Mouse (Mus musculus) C2C12 (cell line): ENCODE data around the gene Pgam5. TPM values are rescaled to one million over a fixed set of nuclear protein-coding genes. Genes with fewer than 3 reads are reported as not detected.
A peak's percentile ranks its signal among the peaks of the same experiment; 100 is the strongest.

Experiments
- H3K27me3 ChIP-seq: one replicate; pipeline ENCODE4 v1.6.1; 2011; ENCODE audit not compliant: control insufficient read depth, insufficient read depth, insufficient read length
- H3K36me3 ChIP-seq: one replicate; pipeline ENCODE4 v1.6.1; 2011; ENCODE audit not compliant: control insufficient read depth, insufficient read depth
- H3K4me3 ChIP-seq: one replicate; pipeline ENCODE4 v1.5.1; 2011; ENCODE audit warnings: mild to moderate bottlenecking, control low read depth; ENCODE audit not compliant: poor library complexity, insufficient read depth, severe bottlenecking
- H3K79me2 ChIP-seq: one replicate; pipeline ENCODE4 v1.6.1; 2011; ENCODE audit not compliant: control insufficient read depth, insufficient read depth
- H3K79me3 ChIP-seq: one replicate; pipeline ENCODE4 v1.6.1; 2011; ENCODE audit warnings: low read depth, control low read depth
- H3ac ChIP-seq: one replicate; pipeline ENCODE3; 2011; ENCODE audit warnings: low read depth; ENCODE audit not compliant: control insufficient read depth, insufficient read length
- CEBPB ChIP-seq: IDR thresholded peaks from one replicate; pipeline ENCODE4 v1.6.1; 2011; ENCODE audit warnings: low read depth, mild to moderate bottlenecking, control low read depth, moderate library complexity
- CTCF ChIP-seq: IDR thresholded peaks from one replicate; pipeline ENCODE4 v1.5.1; 2011; ENCODE audit not compliant: control insufficient read depth, insufficient read depth, insufficient read length
- FOSL1 ChIP-seq: IDR thresholded peaks from one replicate; pipeline ENCODE4 v1.8.0; 2011; ENCODE audit warnings: mild to moderate bottlenecking, low read length; ENCODE audit not compliant: poor library complexity, insufficient read depth, severe bottlenecking
- MAX ChIP-seq: IDR thresholded peaks from one replicate; pipeline ENCODE4 v1.6.1; 2011; ENCODE audit warnings: mild to moderate bottlenecking, control low read depth
- MYOD1 ChIP-seq: IDR thresholded peaks from one replicate; pipeline ENCODE4 v1.6.1; 2011; ENCODE audit warnings: low read depth; ENCODE audit not compliant: control insufficient read depth, insufficient read length
- MYOG ChIP-seq: IDR thresholded peaks from one replicate; pipeline ENCODE4 v1.6.1; 2011; ENCODE audit not compliant: control insufficient read depth, insufficient read length; ENCODE audit errors: extremely low read depth
- USF1 ChIP-seq: IDR thresholded peaks from one replicate; pipeline ENCODE4 v1.6.1; 2011; ENCODE audit warnings: low read depth, mild to moderate bottlenecking, control low read depth, moderate library complexity
- polyA plus RNA-seq: library from polyadenylated mRNA; unstranded; fragments of >200 nt; fragmentation: generic; extraction: Trizol; gene quantifications from one replicate; pipeline ENCODE4 v1.2.1, GENCODE M21; 2012; ENCODE audit warnings: missing spikeins

Pgam5 gene
- polyA plus RNA-seq, 1 experiment = 52.6 TPM

DNA sequence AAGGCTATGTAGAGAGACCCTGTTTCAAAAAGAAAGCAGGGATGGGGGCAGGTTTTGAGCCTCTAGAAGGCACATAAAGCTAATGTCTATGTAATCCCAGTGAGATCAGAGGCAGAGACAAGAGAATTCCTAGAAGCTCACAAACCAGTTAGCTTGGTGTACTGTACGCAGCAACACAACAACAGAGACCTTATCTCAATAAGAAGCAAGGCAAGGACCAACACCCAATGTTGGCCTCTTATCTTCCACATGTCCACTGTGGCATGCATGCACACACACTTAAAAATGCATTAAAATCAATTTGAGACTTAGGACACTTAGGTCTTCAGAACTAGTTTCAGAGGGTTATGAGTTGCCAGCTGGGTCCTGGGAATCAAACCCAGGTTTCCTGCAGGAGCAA lies 21.9 kb upstream of the Pgam5 start:
- Histone ChIP-seq H3K4me3 (no peak overlapping the region), H3ac (no peak overlapping the region), H3K36me3 (peaks cover 59% of the 10 kb centered on the region), H3K79me2 (peaks cover 21% of the 10 kb centered on the region), H3K79me3 (peaks cover 10% of the 10 kb centered on the region), H3K27me3 (no peaks in the 10 kb centered on the region)
- TF ChIP-seq CTCF = no peak
- TF ChIP-seq MYOG = no peak
- no peak for TF ChIP-seq CEBPB
- no peak for TF ChIP-seq FOSL1
- TF ChIP-seq MAX = no peak
- TF ChIP-seq USF1 = no peak
- no peak for TF ChIP-seq MYOD1

DNA sequence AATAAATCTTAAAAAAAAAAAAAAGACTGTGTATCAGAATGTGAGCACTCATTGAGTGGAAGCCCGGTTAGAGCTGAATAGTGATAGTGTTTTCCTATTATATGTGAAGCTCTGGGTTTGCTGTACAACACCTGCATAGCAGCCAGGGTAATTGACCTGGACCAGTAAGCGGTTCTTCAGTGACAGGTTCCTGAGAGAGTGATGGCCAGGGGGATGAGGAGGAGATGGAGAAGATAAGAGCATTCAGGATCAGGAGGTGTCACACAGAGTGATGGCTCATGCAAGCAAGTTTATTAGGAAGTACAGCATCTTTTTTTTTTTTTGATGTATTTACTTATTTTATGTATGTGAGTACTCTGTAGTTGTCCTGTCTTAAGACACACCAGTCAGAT lies 17.4 kb upstream of the Pgam5 start:
- H3K4me3 ChIP-seq = no peak overlapping the region
- TF ChIP-seq CEBPB (no peak), USF1 (no peak), MYOG (no peak), CTCF (no peak), MAX (no peak), FOSL1 (no peak), MYOD1 (no peak)
- peaks cover 29% of the 10 kb centered on the region for H3K36me3 ChIP-seq
- peaks cover 11% of the 10 kb centered on the region for H3K79me3 ChIP-seq
- H3ac ChIP-seq = no peak overlapping the region
- H3K27me3 ChIP-seq = no peaks in the 10 kb centered on the region
- peaks cover 24% of the 10 kb centered on the region for H3K79me2 ChIP-seq

- TF ChIP-seq MYOD1 (no peak), FOSL1 (no peak), MYOG (no peak), CEBPB (no peak), USF1 (no peak), MAX (no peak), CTCF (no peak)
- H3K27me3 ChIP-seq = no peaks in the 10 kb centered on the region
- H3ac ChIP-seq = peak overlapping the region; percentile 95
These were observed 16.9 kb upstream of the Pgam5 start for GRCm38 (mm10) chr5:110286446-110287083.

DNA sequence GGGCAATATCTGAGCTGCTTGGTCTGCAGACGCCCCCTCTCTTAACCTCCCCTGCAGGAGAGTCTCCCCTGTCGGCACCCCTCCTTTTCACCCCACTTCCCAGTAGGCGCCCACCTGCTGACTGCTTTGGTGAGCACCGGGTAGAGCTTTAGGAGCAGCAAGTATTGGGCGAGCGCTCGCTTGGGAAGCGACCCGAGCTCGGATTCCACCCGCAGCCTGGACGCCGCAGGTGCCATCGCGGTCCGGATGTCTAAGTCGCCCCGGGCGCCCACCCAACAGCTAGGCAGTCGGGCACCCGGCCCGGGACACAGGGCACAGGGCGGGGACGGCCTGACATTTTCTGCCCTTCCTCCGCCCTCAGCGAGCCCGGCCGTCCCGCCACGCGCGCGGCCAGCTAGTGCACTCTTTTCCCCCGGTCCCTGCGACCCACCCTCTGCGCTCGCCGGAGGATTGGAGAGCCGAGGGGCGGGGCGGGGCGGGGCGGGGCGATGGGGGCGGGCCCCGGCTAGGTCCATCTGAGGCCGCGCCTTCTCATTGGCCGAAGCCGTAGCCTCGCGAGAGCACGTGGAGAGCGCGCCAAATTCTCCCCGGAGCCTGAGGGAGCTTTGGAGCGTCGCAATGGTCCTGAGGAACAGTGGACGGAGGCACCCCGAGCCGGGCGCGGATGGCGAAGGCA lies 16.2 kb upstream of the Pgam5 start, which contains the start of the genes Pxmp2 and Pole:
Gene Pxmp2 (minus strand): TSS at position 417 of the 676 bp plus-strand sequence.
Gene Pole (plus strand): TSS at position 537 of the 676 bp plus-strand sequence.
- H3ac ChIP-seq = peak within 1 kb of the TSS; percentile 95
- peaks cover 24% of the 10 kb centered on the region for H3K79me2 ChIP-seq
- peak within 1 kb of the TSS; percentile 50 for H3K4me3 ChIP-seq
- peaks cover 19% of the 10 kb centered on the region for H3K36me3 ChIP-seq
- H3K27me3 ChIP-seq = no peaks in the 10 kb centered on the region
- peaks cover 11% of the 10 kb centered on the region for H3K79me3 ChIP-seq
- TF ChIP-seq MYOG (no peak), MAX (peak; percentile 63), USF1 (peak; percentile 36)

More at GRCm38 (mm10) chr5:110286446-110287083, 16.9 kb upstream of the Pgam5 start:
- H3K79me2 ChIP-seq = peaks cover 24% of the 10 kb centered on the region
- H3K36me3 ChIP-seq = peaks cover 26% of the 10 kb centered on the region
- peaks cover 11% of the 10 kb centered on the region for H3K79me3 ChIP-seq
- H3K4me3 ChIP-seq = peak overlapping the region; percentile 50

DNA sequence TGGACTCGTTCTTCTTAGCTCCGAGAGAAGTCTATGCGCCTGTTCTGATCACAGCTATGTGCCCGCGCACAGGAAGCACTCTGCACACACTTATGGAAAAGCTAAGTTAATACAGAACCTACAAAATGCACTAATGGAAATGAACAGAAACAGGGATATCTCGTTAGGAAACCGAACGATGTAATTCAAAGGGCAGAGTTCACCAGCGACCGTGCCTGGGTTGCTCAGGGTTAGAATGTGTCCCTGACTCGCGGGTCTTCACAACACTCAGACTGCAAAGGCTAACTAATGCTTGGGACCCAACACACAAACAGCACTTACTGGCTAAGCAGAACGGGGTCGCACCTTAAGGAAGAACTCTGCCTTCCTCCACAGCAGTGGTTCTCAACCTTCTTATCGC lies 15.4 kb upstream of the Pgam5 start:
- H3K36me3 ChIP-seq = peaks cover 12% of the 10 kb centered on the region
- H3K79me3 ChIP-seq = peaks cover 11% of the 10 kb centered on the region
- peak overlapping the region; percentile 61 for H3ac ChIP-seq
- no peaks in the 10 kb centered on the region for H3K27me3 ChIP-seq
- peak overlapping the region; percentile 50 for H3K4me3 ChIP-seq
- TF ChIP-seq MYOD1 (no peak), FOSL1 (no peak), CEBPB (no peak), CTCF (no peak), MYOG (no peak), USF1 (no peak), MAX (no peak)
- peaks cover 24% of the 10 kb centered on the region for H3K79me2 ChIP-seq
